ENCODE assay signal across 22 mouse cellular contexts in the genomic region with DNA sequence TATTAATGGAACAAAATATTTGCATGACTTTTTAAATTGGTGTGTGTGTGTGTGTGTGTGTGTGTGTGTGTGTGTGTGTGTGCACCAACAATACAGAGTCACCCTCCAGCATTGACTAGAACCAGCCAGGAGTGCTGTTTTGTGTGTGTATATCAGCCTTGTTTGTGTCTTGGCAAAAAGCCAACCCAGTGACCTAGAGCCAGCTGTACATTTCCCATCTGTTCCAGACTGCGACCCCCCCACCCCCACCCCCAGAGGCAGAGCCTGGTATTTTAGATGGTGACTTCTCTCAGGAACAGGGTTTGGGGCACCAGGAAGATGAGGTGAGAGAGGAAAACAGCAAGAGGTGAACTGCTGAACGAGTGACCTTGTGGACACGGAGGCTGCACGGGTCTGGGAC. TPM values are rescaled to one million over a fixed set of nuclear protein-coding genes. Genes with fewer than 3 reads are reported as not detected.
A peak's percentile ranks its signal among the peaks of the same experiment; 100 is the strongest.
DNase-seq lines count a peak whose midpoint lies in the region; ATAC-seq and TF ChIP-seq lines count a peak whose summit lies in the region.
"Had no signal": no experiment of that assay in that cellular context is flagged by ENCODE, and none has a peak within 500 bp of the region (broad histone marks: within the 10 kb centered on the region; RNA-seq: fewer than 3 reads in every experiment).

No protein-coding gene starts in this region.

- TF ChIP-seq CTCF in gastrocnemius, adult 2 months (IDR thresholded peaks at IDR 0.05), result no peak
- TF ChIP-seq CTCF in ES-Bruce4 (IDR thresholded peaks at IDR 0.05; ENCODE audit: low read depth, low read length), result no peak

- TF ChIP-seq POLR2A in ES-Bruce4 (IDR thresholded peaks at IDR 0.05; ENCODE audit: insufficient read depth, low read length), result no peak

- WGBS in heart, embryonic 16.5 days, result 46% methylated on average over 4 of the region's 4 CpGs
- 30% methylated on average over 4 of the region's 4 CpGs for WGBS in kidney, embryonic 15.5 days

- H3K9ac ChIP-seq in heart, embryonic 16.5 days (ENCODE audit: low read length), result no peak overlapping the region
- no peak overlapping the region for H3K9ac ChIP-seq in kidney, embryonic 15.5 days
- no peak overlapping the region for H3K9ac ChIP-seq in ES-Bruce4 (ENCODE audit: low read depth, poor library complexity, severe bottlenecking)
- H3K9ac ChIP-seq: embryonic facial prominence, embryonic 12.5 days; forebrain, postnatal 0 days; liver, embryonic 14.5 days; midbrain, embryonic 15.5 days had no signal

- intact Hi-C loops in gastrocnemius, adult 2 months (cut with DNase I), result no loop called here

- no peak for TF ChIP-seq EP300 in ES-Bruce4 (IDR thresholded peaks at IDR 0.05; ENCODE audit: insufficient read depth, low read depth, low read length)

- H3K4me3 ChIP-seq in gastrocnemius, adult 2 months, result no peak overlapping the region
- no peak overlapping the region for H3K4me3 ChIP-seq in heart, embryonic 16.5 days (ENCODE audit: low read length)
- no peak overlapping the region for H3K4me3 ChIP-seq in kidney, embryonic 15.5 days (replicated peaks)
- H3K4me3 ChIP-seq in ES-Bruce4 (ENCODE audit: low read depth, low read length), result no peak overlapping the region
- H3K4me3 ChIP-seq: embryonic facial prominence, embryonic 12.5 days; erythroblast, embryonic 14.5 days; layer of hippocampus, adult 2 months; megakaryocyte, embryonic 14.5 days; midbrain, embryonic 15.5 days had no signal

- no peak overlapping the region for H3K4me2 ChIP-seq in heart, embryonic 16.5 days (ENCODE audit: low read depth, low read length)
- H3K4me2 ChIP-seq in kidney, embryonic 15.5 days, result no peak overlapping the region
- H3K4me2 ChIP-seq: embryonic facial prominence, embryonic 12.5 days; midbrain, embryonic 15.5 days had no signal

- H3K27ac ChIP-seq in gastrocnemius, adult 2 months, result 0 out of 2 replicates have a peak overlapping the region, but pooled peaks have one; percentile 4
- peak overlapping the region; percentile 6 for H3K27ac ChIP-seq in heart, embryonic 16.5 days (ENCODE audit: low read length)
- peak overlapping the region; percentile 10; the same call in 1 of the 2 replicates for H3K27ac ChIP-seq in kidney, embryonic 15.5 days
- peak overlapping the region; percentile 5 for H3K27ac ChIP-seq in ES-Bruce4 (ENCODE audit: insufficient read depth, low read length)
- H3K27ac ChIP-seq: layer of hippocampus, adult 2 months; liver, embryonic 14.5 days; midbrain, embryonic 15.5 days had no signal

- H3K27me3 ChIP-seq in heart, embryonic 16.5 days (ENCODE audit: control insufficient read depth, insufficient read depth, low read length), result no peaks in the 10 kb centered on the region
- H3K27me3 ChIP-seq in kidney, embryonic 15.5 days, result no peaks in the 10 kb centered on the region
- no peaks in the 10 kb centered on the region for H3K27me3 ChIP-seq in ES-Bruce4 (ENCODE audit: control insufficient read depth, insufficient read depth, low read length, poor library complexity, severe bottlenecking)
- H3K27me3 ChIP-seq: embryonic facial prominence, embryonic 12.5 days; midbrain, embryonic 15.5 days had no signal

- peak; percentile 13 for DNase-seq in gastrocnemius, adult 2 months
- no peak for DNase-seq in gastrocnemius, adult 8-10 months (ENCODE audit: low spot score in 2 of 2)
- no peak for DNase-seq in heart, postnatal 4 days
- no peak for DNase-seq in kidney, postnatal 36 days
- DNase-seq in c-Kit-positive CD71-positive TER-119-positive erythroid progenitor cells, embryonic 14.5 days (ENCODE audit: low spot score), result no peak
- DNase-seq: adrenal gland, postnatal 14 days; cerebellum, adult 11 months; cerebellum, postnatal 10 days; forebrain, postnatal 0 days; layer of hippocampus, postnatal 36 days; lung, postnatal 14 days; right cerebral cortex, postnatal 4 days had no signal

- peaks cover 59% of the 10 kb centered on the region for H3K4me1 ChIP-seq in heart, embryonic 16.5 days (ENCODE audit: control insufficient read depth, insufficient read depth, low read length)
- H3K4me1 ChIP-seq in kidney, embryonic 15.5 days, result peaks cover 70% of the 10 kb centered on the region
- H3K4me1 ChIP-seq in ES-Bruce4 (ENCODE audit: control insufficient read depth, insufficient read depth, low read length), result peaks cover 30% of the 10 kb centered on the region
- H3K4me1 ChIP-seq: megakaryocyte, embryonic 14.5 days had no signal

- ATAC-seq in heart, embryonic 16.5 days (replicated peaks; ENCODE audit: extremely low read depth, insufficient read depth, low FRiP score), result no peak
- no peak for ATAC-seq in kidney, embryonic 15.5 days (replicated peaks; ENCODE audit: low FRiP score)
- ATAC-seq: forebrain, postnatal 0 days; midbrain, embryonic 15.5 days had no signal

- H3K36me3 ChIP-seq in heart, embryonic 16.5 days (ENCODE audit: control insufficient read depth, insufficient read depth), result no peaks in the 10 kb centered on the region
- H3K36me3 ChIP-seq in kidney, embryonic 15.5 days, result no peaks in the 10 kb centered on the region
- H3K36me3 ChIP-seq in ES-Bruce4 (ENCODE audit: control insufficient read depth, insufficient read depth, low read length, poor library complexity, severe bottlenecking), result no peaks in the 10 kb centered on the region
- H3K36me3 ChIP-seq: embryonic facial prominence, embryonic 12.5 days; midbrain, embryonic 15.5 days had no signal

- no peaks in the 10 kb centered on the region for H3K9me3 ChIP-seq in heart, embryonic 16.5 days (replicated peaks; ENCODE audit: control insufficient read depth, low read length)
- no peaks in the 10 kb centered on the region for H3K9me3 ChIP-seq in kidney, embryonic 15.5 days (replicated peaks)
- no peaks in the 10 kb centered on the region for H3K9me3 ChIP-seq in ES-Bruce4 (replicated peaks; ENCODE audit: control insufficient read depth, insufficient read depth, low read length, poor library complexity, severe bottlenecking)
- H3K9me3 ChIP-seq: embryonic facial prominence, embryonic 12.5 days; megakaryocyte, embryonic 14.5 days; midbrain, embryonic 15.5 days had no signal

RNA-seq across cellular contexts. Expression of a gene that starts 24.2 kb away (rescaled TPM):
- total RNA-seq in gastrocnemius, adult 2 months (2021), result 1 to 10 TPM; 2.1 to 4.0 TPM
- total RNA-seq in gastrocnemius, adult 8-10 months (2022), result 1 to 10 TPM; 1.5 to 2.2 (median 2.1) TPM
- polyA plus RNA-seq in heart, embryonic 16.5 days (2015; fragmentation: Nextera tagmentation; extraction: Ambion mirVana), result 19.2 and 25.0 TPM in 2 replicates
- 10 to 100 TPM; 43.5 to 45.3 TPM for total RNA-seq in heart, postnatal 4 days (2021)
- polyA plus RNA-seq in kidney, embryonic 15.5 days (2015; fragmentation: Nextera tagmentation; extraction: Ambion mirVana), result 25.4 and 28.7 TPM in 2 replicates
- polyA plus RNA-seq in ES-Bruce4 (2011; ENCODE audit: insufficient read depth, insufficient read length, low read depth, missing spikeins), result 32.1 and 37.6 TPM in 2 replicates
- total RNA-seq: MEL had no signal
- polyA plus RNA-seq: erythroblast, embryonic 14.5 days had no signal

Comparison
In these comparisons a context has a peak if more than half of its experiments do, and no peak if none do; other contexts are left out.
1. RNA of a gene that starts 24.2 kb away (total RNA-seq): 43.5 to 45.3 TPM in heart, postnatal 4 days; 2.1 to 4.0 TPM in gastrocnemius, adult 2 months and 1.5 to 2.2 TPM in gastrocnemius, adult 8-10 months; every median in the first group is over 4 times any median in the second.
2. Peak in every context shown above with its lines, with median percentiles within 50 percentile points of each other: H3K27ac ChIP-seq.